Mouse (Mus musculus) thymus, adult 2 months (tissue): ENCODE results near the gene Fhit.

ENCODE experiments used
- CTCF ChIP-seq: fragments of 200-500 bp; IDR thresholded peaks from 2 replicates; pipeline ENCODE4 v1.5.1; 2012; ENCODE audit warnings: mild to moderate bottlenecking, control low read depth, low read length, moderate library complexity, borderline replicate concordance; ENCODE audit not compliant: control insufficient read depth, poor library complexity, insufficient read depth; ENCODE audit errors: extremely low read depth
- POLR2A ChIP-seq: fragments of 200-500 bp; IDR thresholded peaks from 2 replicates; pipeline ENCODE4 v1.6.1; 2012; ENCODE audit warnings: mild to moderate bottlenecking, low read length, control low read depth, moderate library complexity; ENCODE audit not compliant: control insufficient read depth, poor library complexity, insufficient read depth; ENCODE audit errors: extremely low read depth

GRCm38 (mm10) chr14:10554755-10555154, 607.1 kb downstream of the Fhit start:
- TF ChIP-seq CTCF (no peak), POLR2A (no peak)
